Mouse (Mus musculus): Measurements from ENCODE around the gene Dnase1l3.

Gene Dnase1l3

GRCm38 (mm10) chr14:7994271-7994767 is at the start of gene Dnase1l3:
Gene Dnase1l3 (minus strand): TSS chr14:7994573.
- peak; percentile 17 for DNase-seq

DNA sequence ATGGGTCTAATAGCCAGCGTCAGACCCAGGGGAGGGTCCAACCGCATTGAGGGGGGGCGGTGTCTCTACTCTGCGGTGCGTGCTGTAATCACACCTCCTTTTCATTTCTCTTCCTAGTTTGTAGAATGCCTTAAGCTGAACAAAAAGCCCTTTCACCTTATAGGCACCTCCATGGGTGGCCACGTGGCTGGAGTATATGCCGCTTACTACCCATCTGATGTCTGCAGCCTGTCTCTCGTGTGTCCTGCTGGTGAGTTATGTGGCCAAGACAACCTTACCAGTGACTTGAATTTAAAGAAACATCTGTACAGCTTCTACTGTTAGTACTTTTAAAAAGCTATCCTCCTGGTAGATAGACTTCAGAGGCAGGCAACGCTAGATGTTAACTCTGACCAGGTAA is 48.2 kb upstream of the Dnase1l3 start:
- no peak for DNase-seq

- DNase-seq = no peak
Observed at GRCm38 (mm10) chr14:8042120-8042519, 47.7 kb upstream of the Dnase1l3 start.

DNA sequence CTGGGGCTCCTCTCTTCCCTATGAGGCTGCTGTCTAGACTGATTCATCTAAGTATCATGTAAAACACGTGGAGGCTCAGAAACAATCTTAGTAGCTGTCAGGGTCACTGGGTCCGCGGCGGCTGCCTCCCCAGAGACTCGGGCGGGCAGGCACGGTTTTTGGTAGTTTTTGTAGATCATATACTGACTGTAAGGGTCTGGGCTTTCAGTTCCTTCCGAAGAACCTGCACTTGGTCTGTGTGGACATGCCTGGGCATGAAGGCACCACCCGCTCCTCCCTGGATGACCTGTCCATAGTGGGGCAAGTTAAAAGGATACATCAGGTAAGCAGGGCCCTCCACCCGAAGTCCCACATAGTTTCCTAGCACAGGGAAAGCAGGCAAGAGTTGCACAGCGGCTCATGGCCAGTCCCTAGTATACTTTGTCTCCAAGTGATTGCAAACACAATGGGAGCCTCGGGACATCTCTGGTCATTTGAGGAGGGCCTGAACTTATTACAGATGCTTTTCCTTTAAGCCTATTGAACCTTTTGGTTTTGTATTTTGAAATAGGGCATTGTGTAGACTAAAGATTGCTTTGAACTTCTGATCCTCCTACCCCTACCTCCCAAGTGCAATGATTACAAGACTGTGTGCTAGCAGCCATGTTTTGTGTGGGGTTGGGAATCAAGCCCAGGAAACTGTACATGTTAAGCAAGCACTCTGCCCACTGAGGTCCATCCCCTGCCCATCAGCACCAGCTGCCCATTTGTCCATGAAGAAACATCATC is 46.7 kb upstream of the Dnase1l3 start:
- DNase-seq = no peak

GRCm38 (mm10) chr14:8040179-8040578 is 45.8 kb upstream of the Dnase1l3 start:
- DNase-seq = no peak

DNA sequence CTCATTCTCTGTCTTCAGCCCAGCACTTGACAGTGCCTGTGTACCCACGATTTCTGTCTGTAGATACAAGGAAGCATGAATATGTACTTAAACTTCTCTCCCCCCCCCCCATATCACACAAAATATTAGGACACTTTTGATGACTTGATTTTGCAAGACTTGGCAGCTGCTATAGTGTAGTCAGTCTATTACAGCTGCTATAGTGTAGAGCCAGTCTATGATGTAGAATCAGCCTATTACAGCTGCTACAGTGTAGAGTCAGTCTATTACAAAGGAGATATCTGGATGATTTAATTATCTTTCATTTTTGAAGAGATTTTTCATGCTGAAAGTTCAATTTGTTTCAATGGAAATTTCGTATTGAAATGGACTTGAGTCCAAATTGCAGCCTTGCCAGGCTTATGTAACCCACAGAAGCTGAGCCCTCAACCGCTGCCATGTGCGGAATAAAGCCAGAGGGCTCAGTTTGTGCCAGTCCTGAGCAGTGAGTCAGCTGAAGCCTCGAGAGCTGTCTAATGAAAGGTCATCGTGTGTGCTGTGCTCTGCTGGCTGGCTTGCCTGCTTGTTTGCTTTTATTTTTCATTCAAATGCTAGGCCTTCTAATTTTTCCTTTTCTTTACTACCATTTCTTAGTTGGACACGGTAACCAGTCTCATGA is 44.5 kb upstream of the Dnase1l3 start:
- no peak for DNase-seq

- DNase-seq = no peak
Observed at GRCm38 (mm10) chr14:8038150-8038549, 43.8 kb upstream of the Dnase1l3 start.

GRCm38 (mm10) chr14:8036406-8036805 is 42.0 kb upstream of the Dnase1l3 start:
- DNase-seq = no peak

GRCm38 (mm10) chr14:8035951-8036350 is 41.6 kb upstream of the Dnase1l3 start:
- no peak for DNase-seq

DNA sequence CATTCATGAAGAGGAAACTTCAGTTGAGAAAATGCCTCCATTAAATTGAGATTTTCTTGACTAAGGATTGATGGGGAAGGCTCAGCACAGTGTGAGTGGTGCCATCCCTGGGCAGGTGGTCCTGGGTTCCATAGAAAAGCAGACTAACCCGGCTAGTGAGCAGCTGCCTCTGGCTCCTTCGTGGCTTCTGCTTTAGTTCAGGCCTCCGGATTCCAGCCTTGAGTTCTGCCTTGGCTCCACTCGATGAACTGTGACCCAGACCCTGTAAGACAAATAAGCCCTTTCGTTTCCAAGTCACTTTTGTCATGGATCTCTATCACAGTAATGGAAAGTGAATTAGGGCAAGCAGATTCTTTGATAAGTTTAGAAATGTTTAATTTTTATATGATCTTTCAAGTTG is 40.2 kb upstream of the Dnase1l3 start:
- no peak for DNase-seq

DNA sequence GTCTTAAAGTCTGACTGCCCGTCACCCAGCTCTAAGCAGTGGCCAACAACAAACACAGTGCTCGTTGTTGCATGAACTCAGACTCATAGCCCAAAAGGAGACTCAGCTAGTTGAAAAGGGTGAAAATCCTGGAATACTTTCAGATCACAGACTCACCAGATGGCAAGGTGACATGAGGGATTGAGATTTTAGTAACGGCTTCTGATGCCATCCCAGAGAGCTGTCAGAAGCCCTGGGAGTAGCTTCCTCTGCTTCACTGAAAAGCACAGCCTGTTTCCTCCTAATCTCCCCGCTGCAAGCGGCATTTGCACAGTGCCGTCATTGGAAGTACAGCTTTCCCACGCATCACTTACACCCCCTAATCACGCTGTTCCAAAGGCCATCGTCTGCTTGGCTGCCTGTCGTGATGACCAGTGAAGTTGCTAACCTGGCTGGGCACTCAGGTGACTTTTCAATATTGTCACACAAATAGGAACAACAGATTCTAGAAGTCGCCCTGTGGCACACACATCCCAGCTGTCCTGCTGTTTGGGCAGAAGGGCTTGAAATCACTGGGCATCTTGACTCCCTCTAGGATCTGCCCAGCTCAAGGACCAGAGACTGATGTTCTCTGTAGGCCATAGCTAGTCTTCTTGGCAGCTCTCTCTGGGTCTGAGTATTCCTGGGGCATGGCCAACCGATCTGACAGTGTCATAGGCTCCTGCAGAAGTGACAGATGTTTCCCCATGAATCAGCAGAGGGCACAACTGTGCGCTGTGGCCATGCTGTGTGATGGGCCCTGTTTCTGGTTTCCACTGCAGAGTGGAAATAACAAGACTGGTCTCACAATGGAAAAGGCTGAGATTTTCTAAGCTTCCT is 37.9 kb upstream of the Dnase1l3 start:
- no peak for DNase-seq

GRCm38 (mm10) chr14:8030535-8030934 is 36.2 kb upstream of the Dnase1l3 start:
- no peak for DNase-seq

DNA sequence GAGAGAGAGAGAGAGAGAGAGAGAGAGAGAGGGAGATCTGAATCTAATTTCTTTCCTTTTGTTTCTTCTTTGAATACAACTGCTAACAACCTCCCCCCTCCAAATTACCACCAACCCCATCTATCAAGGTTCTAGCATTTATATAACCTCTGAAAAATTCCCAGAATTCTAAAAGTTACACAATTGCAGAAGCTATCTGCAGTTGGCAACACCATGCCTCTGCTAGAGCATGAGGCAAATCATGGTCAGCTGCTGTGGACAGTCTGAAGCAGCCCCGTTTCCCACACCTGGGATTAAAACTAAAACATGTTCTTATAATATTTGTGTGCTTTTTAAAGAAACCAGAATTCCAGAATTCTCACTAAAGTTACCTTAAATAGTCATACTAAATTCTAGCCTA is 35.4 kb upstream of the Dnase1l3 start:
- DNase-seq = no peak

DNA sequence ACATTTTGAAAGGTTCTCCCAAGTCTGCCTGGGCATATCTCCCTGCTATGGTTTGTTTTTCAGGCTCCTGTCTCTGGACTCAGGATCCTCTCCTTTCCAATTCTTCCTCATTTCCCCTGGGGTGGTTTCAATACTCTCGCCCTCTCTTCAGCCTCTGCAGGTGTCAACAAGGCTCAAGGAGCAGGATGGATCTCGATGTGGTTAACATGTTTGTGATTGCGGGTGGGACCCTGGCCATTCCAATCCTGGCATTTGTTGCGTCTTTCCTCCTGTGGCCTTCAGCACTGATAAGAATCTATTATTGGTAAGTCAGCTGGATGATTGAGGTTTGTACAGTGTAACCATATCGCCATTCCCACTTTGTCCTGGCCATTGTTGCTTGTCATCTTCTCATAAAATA is 33.7 kb upstream of the Dnase1l3 start:
- no peak for DNase-seq

DNA sequence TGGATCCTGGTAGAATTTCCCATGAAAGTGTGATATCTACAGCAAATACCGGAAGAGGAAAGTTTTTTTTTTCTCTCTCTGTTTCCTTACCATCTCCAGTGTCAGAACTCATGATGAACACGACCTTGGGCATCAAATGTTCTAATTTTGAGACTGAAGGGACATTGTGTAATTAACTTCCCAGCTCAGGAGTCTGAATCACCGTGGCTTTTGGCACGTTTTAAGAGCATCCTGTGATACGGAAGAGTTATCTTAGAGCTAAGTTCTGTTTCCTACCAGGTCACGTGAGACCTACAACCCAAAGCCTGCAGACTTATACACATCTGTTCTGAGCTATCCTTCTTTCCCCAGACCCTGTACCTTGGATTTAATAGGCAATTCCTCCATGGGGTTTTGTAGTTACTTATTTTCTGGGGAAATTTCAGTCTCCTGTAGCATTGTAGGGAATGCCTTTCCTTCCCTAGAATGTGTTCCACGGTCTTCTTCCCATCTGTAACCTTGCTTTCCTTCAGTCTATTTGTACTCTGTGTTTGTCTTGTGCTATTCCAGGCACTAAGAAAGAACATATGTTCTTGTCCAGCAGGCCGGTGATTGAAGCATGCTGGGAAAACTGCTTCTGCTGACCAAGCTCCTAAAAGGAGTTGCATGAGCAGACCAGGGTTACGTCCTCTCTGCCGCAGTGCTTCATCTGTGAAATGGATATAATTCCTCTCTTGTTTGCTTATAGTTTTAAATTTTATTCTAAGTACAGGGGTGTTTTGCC is 32.6 kb upstream of the Dnase1l3 start:
- no peak for DNase-seq

DNA sequence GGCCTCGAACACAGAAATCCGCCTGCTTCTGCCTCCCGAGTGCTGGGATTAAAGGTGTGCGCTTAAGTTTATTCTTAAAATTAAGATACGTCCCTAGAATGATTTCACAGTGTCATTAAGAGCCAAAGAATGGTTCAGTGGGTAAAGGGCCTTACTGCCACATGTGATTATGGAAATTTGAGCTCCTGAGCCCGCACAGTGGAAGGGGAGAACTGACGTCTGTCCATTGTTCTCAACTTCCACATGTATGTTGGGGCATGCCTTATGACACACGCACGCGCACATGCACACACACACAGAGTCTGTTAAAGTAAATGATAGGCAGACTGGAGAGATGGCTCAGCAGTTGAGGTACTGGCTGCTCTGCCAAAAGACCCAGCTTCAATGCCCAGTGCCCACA is 30.6 kb upstream of the Dnase1l3 start:
- no peak for DNase-seq

DNA sequence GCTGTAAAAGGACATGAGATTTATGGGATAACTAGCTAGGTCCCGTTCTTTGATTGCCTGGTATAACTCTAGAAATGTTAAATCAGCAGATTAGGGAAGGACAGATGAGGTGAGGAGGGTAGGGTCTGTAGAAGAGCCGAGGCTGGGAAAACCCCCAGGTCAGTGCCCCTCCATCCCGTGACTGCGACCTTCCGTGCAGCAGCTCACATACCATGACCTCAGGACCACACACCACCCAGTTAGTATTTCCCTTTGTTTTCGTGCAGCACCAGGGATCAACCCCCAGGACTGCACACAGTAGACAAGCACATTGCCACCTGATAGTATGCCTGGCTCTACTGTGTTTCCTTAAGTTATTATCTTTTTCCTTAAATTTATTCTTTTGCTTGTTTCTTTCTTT is 30.1 kb upstream of the Dnase1l3 start:
- DNase-seq = no peak

- DNase-seq = no peak
Observed at GRCm38 (mm10) chr14:8020546-8020945, 26.2 kb upstream of the Dnase1l3 start.

DNA sequence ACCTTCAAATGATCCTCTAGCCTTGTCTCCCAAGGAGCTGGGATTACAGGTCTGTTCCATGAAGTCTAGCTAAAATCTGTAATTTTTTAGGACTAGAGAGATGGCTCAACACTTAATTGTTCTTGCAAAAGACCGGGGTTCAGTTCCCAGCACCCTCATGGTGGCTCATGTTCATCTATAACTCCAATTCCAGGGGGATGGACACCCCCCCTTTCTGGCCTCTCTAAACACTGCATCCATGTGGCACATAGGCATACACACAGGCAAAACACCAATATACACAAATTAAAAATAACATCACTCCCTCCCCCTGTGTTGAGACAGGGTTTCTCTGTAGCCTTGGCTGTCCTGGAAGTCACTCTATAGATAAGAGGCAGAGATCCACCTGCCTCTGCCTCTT is 25.6 kb upstream of the Dnase1l3 start:
- no peak for DNase-seq

DNA sequence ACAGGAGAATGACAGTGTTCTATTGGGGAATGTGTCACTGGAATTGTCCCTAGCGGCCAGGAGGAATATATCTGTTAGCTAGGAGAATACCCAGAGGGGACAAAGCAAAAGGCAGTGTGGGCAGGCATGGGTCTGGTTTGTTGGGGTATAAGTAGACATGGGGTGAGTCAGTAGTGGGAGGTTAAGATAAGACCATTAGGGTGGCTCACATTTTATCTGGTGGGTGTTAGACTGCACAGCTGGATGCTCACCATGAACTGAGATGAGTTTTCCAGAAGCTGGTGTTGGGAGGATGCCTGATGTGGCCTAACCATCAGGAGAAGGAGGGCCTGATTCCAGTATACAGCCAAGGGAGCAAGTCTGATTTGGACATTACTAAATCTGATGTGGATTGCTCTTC is 22.6 kb upstream of the Dnase1l3 start:
- DNase-seq = no peak

DNA sequence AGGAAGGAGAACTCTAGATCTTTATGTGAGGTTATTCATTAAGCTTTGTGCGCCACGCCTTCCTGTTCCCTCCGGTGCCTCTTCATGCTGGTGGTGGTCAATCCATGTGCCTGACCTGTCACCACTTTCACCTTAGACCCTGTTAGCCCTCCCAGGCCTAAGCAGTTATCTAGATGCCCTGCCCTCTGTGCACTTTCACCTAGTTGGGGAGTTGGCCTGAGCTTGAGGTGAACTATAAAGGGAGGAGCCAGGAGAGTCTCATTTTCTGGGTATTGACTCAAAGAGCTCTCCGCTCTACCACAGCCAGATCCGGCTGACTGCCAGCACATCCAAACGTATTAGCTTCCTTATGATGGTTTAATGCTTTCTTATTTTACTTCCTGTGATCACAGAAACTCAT is 21.9 kb upstream of the Dnase1l3 start:
- no peak for DNase-seq

- DNase-seq = no peak
Observed at GRCm38 (mm10) chr14:8015756-8016155, 21.4 kb upstream of the Dnase1l3 start.

DNA sequence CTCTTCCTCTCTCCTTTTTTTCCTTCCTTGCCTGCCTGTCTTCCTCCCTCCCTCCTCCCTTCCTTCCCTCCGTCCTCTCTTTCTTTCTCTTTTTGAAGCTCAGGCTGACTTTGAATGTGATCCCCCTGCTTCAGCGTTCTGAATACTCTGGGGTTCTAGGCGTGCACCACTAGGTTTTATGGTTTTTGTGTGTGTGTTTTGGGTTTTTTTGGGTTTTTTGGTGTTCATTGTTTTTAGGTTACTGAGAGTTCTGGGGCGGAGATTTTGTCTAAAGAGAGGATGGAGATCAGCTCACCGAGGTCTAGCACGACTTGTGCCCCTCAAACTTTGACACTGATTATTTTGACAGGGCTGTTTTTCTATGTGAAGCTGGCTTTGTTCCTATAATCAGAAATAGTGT is 17.6 kb upstream of the Dnase1l3 start:
- DNase-seq = no peak
